Mouse (Mus musculus) lung, adult 2 months (tissue): Measurements from ENCODE around the gene Nmnat2.

ENCODE experiments used
- CTCF ChIP-seq: fragments of 200-500 bp; IDR thresholded peaks from 2 replicates; pipeline ENCODE4 v1.5.1; 2011; ENCODE audit warnings: mild to moderate bottlenecking, low read length, control low read depth; ENCODE audit not compliant: insufficient read depth
- POLR2A ChIP-seq: fragments of 200-500 bp; IDR thresholded peaks from 2 replicates; pipeline ENCODE4 v1.6.1; 2011; ENCODE audit warnings: low read depth, mild to moderate bottlenecking, control low read depth, low read length, borderline replicate concordance; ENCODE audit errors: extremely low read depth

GRCm38 (mm10) chr1:153031345-153031744 is 76.6 kb downstream of the Nmnat2 start:
- TF ChIP-seq CTCF (no peak), POLR2A (no peak)
